Mouse (Mus musculus) bone marrow macrophage, adult 2 months (primary cell): ENCODE results near the gene Gdap1l1. TPM values are rescaled to one million over a fixed set of nuclear protein-coding genes. Genes with fewer than 3 reads are reported as not detected.

ENCODE experiments used
- H3K27ac ChIP-seq: 2 replicates; pipeline ENCODE4 v1.5.1; 2012; ENCODE audit warnings: low read depth, low read length; ENCODE audit not compliant: insufficient read depth
- H3K4me1 ChIP-seq: 2 replicates; pipeline ENCODE4 v1.6.1; 2012; ENCODE audit warnings: low read length; ENCODE audit not compliant: control insufficient read depth, insufficient read depth
- H3K4me3 ChIP-seq: 2 replicates; pipeline ENCODE4 v1.5.1; 2012; ENCODE audit warnings: mild to moderate bottlenecking, low read length, moderate library complexity; ENCODE audit not compliant: insufficient read depth
- CTCF ChIP-seq: IDR thresholded peaks from 2 replicates; pipeline ENCODE4 v1.5.1; 2012; ENCODE audit warnings: low read depth, mild to moderate bottlenecking, low read length, moderate library complexity
- POLR2A ChIP-seq: IDR thresholded peaks from 2 replicates; pipeline ENCODE4 v1.6.1; 2012; ENCODE audit warnings: mild to moderate bottlenecking, low read depth, low read length, borderline replicate concordance
- polyA plus RNA-seq: library from polyadenylated mRNA; stranded (reverse); fragments of >200 nt; gene quantifications from 2 replicates; pipeline ENCODE4 v1.2.4, GENCODE M21; 2012; ENCODE audit not compliant: missing spikeins, insufficient read depth, insufficient read length

Gene Gdap1l1
- polyA plus RNA-seq, 1 experiment, result 0.63 TPM

- Histone ChIP-seq H3K4me3 (no peak overlapping the region), H3K27ac (peak overlapping the region; percentile 38), H3K4me1 (peaks cover 16% of the 10 kb centered on the region)
- TF ChIP-seq CTCF, result no peak
- no peak for TF ChIP-seq POLR2A
Observed at GRCm38 (mm10) chr2:163422895-163423660, 15.2 kb upstream of the Gdap1l1 start.

- no peak within 1 kb of the TSS for H3K27ac ChIP-seq
- peaks cover 16% of the 10 kb centered on the region for H3K4me1 ChIP-seq
- no peak for TF ChIP-seq CTCF
- TF ChIP-seq POLR2A, result no peak
- H3K4me3 ChIP-seq, result no peak within 1 kb of the TSS
Observed at GRCm38 (mm10) chr2:163424597-163424996, 13.7 kb upstream of the Gdap1l1 start, which contains the start of gene Oser1. Oser1 (minus strand) TSS chr2:163424697.

GRCm38 (mm10) chr2:163428346-163429011, 9.8 kb upstream of the Gdap1l1 start:
- TF ChIP-seq CTCF, result no peak
- TF ChIP-seq POLR2A, result no peak

GRCm38 (mm10) chr2:163431289-163431688, 7.0 kb upstream of the Gdap1l1 start:
- no peak overlapping the region for H3K27ac ChIP-seq
- peaks cover 14% of the 10 kb centered on the region for H3K4me1 ChIP-seq
- no peak overlapping the region for H3K4me3 ChIP-seq
- TF ChIP-seq POLR2A (no peak), CTCF (no peak)

More at GRCm38 (mm10) chr2:163428346-163429011, 9.8 kb upstream of the Gdap1l1 start:
- Histone ChIP-seq H3K4me1 (peaks cover 7% of the 10 kb centered on the region), H3K27ac (no peak overlapping the region), H3K4me3 (no peak overlapping the region)

GRCm38 (mm10) chr2:163433971-163434370, 4.3 kb upstream of the Gdap1l1 start:
- TF ChIP-seq CTCF (no peak), POLR2A (no peak)
- peaks cover 22% of the 10 kb centered on the region for H3K4me1 ChIP-seq
- H3K4me3 ChIP-seq, result no peak overlapping the region
- peak overlapping the region; percentile 41; the same call in 1 of the 2 replicates for H3K27ac ChIP-seq

GRCm38 (mm10) chr2:163437800-163438199, 476 bp upstream of the Gdap1l1 start:
- Histone ChIP-seq H3K27ac (no peak overlapping the region), H3K4me3 (no peak overlapping the region), H3K4me1 (peaks cover 22% of the 10 kb centered on the region)
- TF ChIP-seq CTCF (no peak), POLR2A (no peak)

- no peak for TF ChIP-seq CTCF
- no peak for TF ChIP-seq POLR2A
- Histone ChIP-seq H3K4me1 (peaks cover 18% of the 10 kb centered on the region), H3K27ac (no peak overlapping the region), H3K4me3 (peak overlapping the region; percentile 44)
Observed at GRCm38 (mm10) chr2:163438619-163439451, 559 bp downstream of the Gdap1l1 start.

- no peak for TF ChIP-seq CTCF
- no peak for TF ChIP-seq POLR2A
- Histone ChIP-seq H3K4me3 (no peak overlapping the region), H3K4me1 (peaks cover 12% of the 10 kb centered on the region), H3K27ac (no peak overlapping the region)
Observed at GRCm38 (mm10) chr2:163439488-163439887, 1.2 kb downstream of the Gdap1l1 start.

GRCm38 (mm10) chr2:163443543-163443942, 5.3 kb downstream of the Gdap1l1 start:
- Histone ChIP-seq H3K27ac (no peak overlapping the region), H3K4me3 (no peak overlapping the region), H3K4me1 (peaks cover under 1% of the 10 kb centered on the region; the same call in 1 of the 2 replicates)
- no peak for TF ChIP-seq CTCF
- no peak for TF ChIP-seq POLR2A

GRCm38 (mm10) chr2:163444017-163444416, 5.7 kb downstream of the Gdap1l1 start:
- no peak for TF ChIP-seq CTCF
- no peak for TF ChIP-seq POLR2A
- no peaks in the 10 kb centered on the region for H3K4me1 ChIP-seq
- H3K27ac ChIP-seq, result no peak overlapping the region
- H3K4me3 ChIP-seq, result no peak overlapping the region
